Mouse (Mus musculus) adrenal gland, adult 18-20 months (tissue): ENCODE results near the gene Tmem259. TPM values are rescaled to one million over a fixed set of nuclear protein-coding genes. Genes with fewer than 3 reads are reported as not detected.
A peak's percentile ranks its signal among the peaks of the same experiment; 100 is the strongest.
"Not testable (repeated sequence)": the region's sequence is repeated elsewhere in the genome, so short reads cannot be mapped to it uniquely, and the experiment has no call there.

Experiments
- DNase-seq, 2 experiments: peaks; one replicate each; pipeline ENCODE4 v3.0.0; 2021 to 2022; ENCODE audit warnings: low spot score in 2 of 2
- total RNA-seq, 2 experiments: library from RNA; stranded (reverse); gene quantifications; 1 replicate in 1 of 2; 2 replicates in 1 of 2; pipeline ENCODE4 v1.2.3; 2021

The Tmem259 gene
- total RNA-seq, 2 experiments from 2014 or later, result 140 to 144 TPM

- DNase-seq, result no peak
These were observed 15.0 kb downstream of the Tmem259 start for GRCm38 (mm10) chr10:79969124-79969568.

- DNase-seq, result no peak
These were observed 15.9 kb downstream of the Tmem259 start for GRCm38 (mm10) chr10:79968181-79968580.

GRCm38 (mm10) chr10:79966886-79967400 lies 17.2 kb downstream of the Tmem259 start:
- no peak for DNase-seq

- no peak for DNase-seq
These were observed 18.8 kb downstream of the Tmem259 start for GRCm38 (mm10) chr10:79965325-79965724.

- no peak for DNase-seq
These were observed 19.4 kb downstream of the Tmem259 start for GRCm38 (mm10) chr10:79964727-79965126.

GRCm38 (mm10) chr10:79960671-79961294 lies 23.3 kb downstream of the Tmem259 start:
- DNase-seq, result no peak

GRCm38 (mm10) chr10:79959847-79960601 lies 24.1 kb downstream of the Tmem259 start, which contains the start of gene Wdr18:
Wdr18 (plus strand) TSS chr10:79960152.
- DNase-seq, result peak; percentile 99

GRCm38 (mm10) chr10:79959412-79959811 lies 24.7 kb downstream of the Tmem259 start:
- DNase-seq, result not testable (repeated sequence)

GRCm38 (mm10) chr10:79958140-79958816 lies 25.9 kb downstream of the Tmem259 start:
- peak; percentile 84 for DNase-seq

GRCm38 (mm10) chr10:79956643-79957154 lies 27.4 kb downstream of the Tmem259 start:
- no peak for DNase-seq

GRCm38 (mm10) chr10:79955691-79956090 lies 28.4 kb downstream of the Tmem259 start:
- DNase-seq, result no peak

GRCm38 (mm10) chr10:79953946-79954345 lies 30.2 kb downstream of the Tmem259 start:
- DNase-seq, result peak in 1 of 2 experiments; percentile 60

GRCm38 (mm10) chr10:79950661-79951060 lies 33.5 kb downstream of the Tmem259 start:
- DNase-seq, result no peak

- no peak for DNase-seq
These were observed 34.3 kb downstream of the Tmem259 start for GRCm38 (mm10) chr10:79949873-79950272.

GRCm38 (mm10) chr10:79947502-79947901 lies 36.6 kb downstream of the Tmem259 start:
- no peak for DNase-seq

- DNase-seq, result no peak
These were observed 37.3 kb downstream of the Tmem259 start for GRCm38 (mm10) chr10:79946752-79947322.

- DNase-seq, result no peak
These were observed 38.5 kb downstream of the Tmem259 start for GRCm38 (mm10) chr10:79945507-79946234.

- no peak for DNase-seq
These were observed 40.6 kb downstream of the Tmem259 start for GRCm38 (mm10) chr10:79943471-79943901.

- no peak for DNase-seq
These were observed 41.1 kb downstream of the Tmem259 start for GRCm38 (mm10) chr10:79942988-79943387.

- no peak for DNase-seq
These were observed 43.4 kb downstream of the Tmem259 start for GRCm38 (mm10) chr10:79940749-79941148.
